Mouse (Mus musculus): ENCODE data around the gene Ttc30a2. TPM values are rescaled to one million over a fixed set of nuclear protein-coding genes. Genes with fewer than 3 reads are reported as not detected.
A peak's percentile ranks its signal among the peaks of the same experiment; 100 is the strongest.
"Not testable (repeated sequence)": the region's sequence is repeated elsewhere in the genome, so short reads cannot be mapped to it uniquely, and the experiment has no call there.

Ttc30a2 gene
- polyA plus RNA-seq, 1 experiment from 2014 or later = 0.77 TPM

- not testable (repeated sequence) for H3K9ac ChIP-seq; H3K4me1 ChIP-seq (replicated peaks); H3K4me2 ChIP-seq; H3K27me3 ChIP-seq; H3K4me3 ChIP-seq; H3K9me3 ChIP-seq; ATAC-seq (ENCODE audit: low FRiP score, low read depth); H3K36me3 ChIP-seq; H3K27ac ChIP-seq (replicated peaks)
- 84% methylated on average over 2 of the region's 2 CpGs for WGBS
Measured at GRCm38 (mm10) chr2:75976070-75976469, 1.9 kb downstream of the Ttc30a2 start.

- 73% methylated on average over 9 of the region's 9 CpGs for WGBS
- no peak overlapping the region for H3K4me2 ChIP-seq
- H3K9me3 ChIP-seq = no peaks in the 10 kb centered on the region
- no peaks in the 10 kb centered on the region for H3K36me3 ChIP-seq
- H3K27ac ChIP-seq (replicated peaks) = no peak overlapping the region
- no peaks in the 10 kb centered on the region for H3K4me1 ChIP-seq (replicated peaks)
- no peaks in the 10 kb centered on the region for H3K27me3 ChIP-seq
- H3K9ac ChIP-seq = no peak overlapping the region
- H3K4me3 ChIP-seq = no peak overlapping the region
- ATAC-seq (ENCODE audit: low FRiP score, low read depth) = no peak
Measured at GRCm38 (mm10) chr2:75974131-75974530, 3.8 kb downstream of the Ttc30a2 start.

- ATAC-seq (ENCODE audit: low FRiP score, low read depth) = peak; percentile 66
- H3K27ac ChIP-seq (replicated peaks) = no peak overlapping the region
Measured at GRCm38 (mm10) chr2:75964972-75965371, 13.0 kb downstream of the Ttc30a2 start.

GRCm38 (mm10) chr2:75964512-75964911 lies 13.5 kb downstream of the Ttc30a2 start:
- Histone ChIP-seq H3K27me3 (no peaks in the 10 kb centered on the region), H3K4me2 (peak overlapping the region; percentile 49), H3K4me1 (replicated peaks) (peaks cover 21% of the 10 kb centered on the region), H3K27ac (replicated peaks) (no peak overlapping the region), H3K9me3 (no peaks in the 10 kb centered on the region), H3K4me3 (no peak overlapping the region), H3K9ac (no peak overlapping the region), H3K36me3 (no peaks in the 10 kb centered on the region)
- peak; percentile 49 for ATAC-seq (ENCODE audit: low FRiP score, low read depth)
- 14% methylated on average over 14 of the region's 14 CpGs for WGBS

More at GRCm38 (mm10) chr2:75964972-75965371, 13.0 kb downstream of the Ttc30a2 start:
- Histone ChIP-seq H3K27me3 (no peaks in the 10 kb centered on the region), H3K4me3 (no peak overlapping the region), H3K9me3 (no peaks in the 10 kb centered on the region), H3K9ac (no peak overlapping the region), H3K4me2 (peak overlapping the region; percentile 49), H3K4me1 (replicated peaks) (peaks cover 17% of the 10 kb centered on the region), H3K36me3 (no peaks in the 10 kb centered on the region)
- 21% methylated on average over 5 of the region's 5 CpGs for WGBS

- peak overlapping the region; percentile 49 for H3K4me2 ChIP-seq
- H3K9ac ChIP-seq = no peak overlapping the region
- ATAC-seq (ENCODE audit: low FRiP score, low read depth) = no peak
- H3K9me3 ChIP-seq = no peaks in the 10 kb centered on the region
- no peaks in the 10 kb centered on the region for H3K36me3 ChIP-seq
- H3K27ac ChIP-seq (replicated peaks) = no peak overlapping the region
- peaks cover 26% of the 10 kb centered on the region for H3K4me1 ChIP-seq (replicated peaks)
- 73% methylated on average over 5 of the region's 5 CpGs for WGBS
- H3K4me3 ChIP-seq = no peak overlapping the region
- H3K27me3 ChIP-seq = no peaks in the 10 kb centered on the region
Measured at GRCm38 (mm10) chr2:75964051-75964450, 13.9 kb downstream of the Ttc30a2 start.

GRCm38 (mm10) chr2:75963211-75963840 lies 14.6 kb downstream of the Ttc30a2 start:
- H3K9me3 ChIP-seq = no peaks in the 10 kb centered on the region
- WGBS = 61% methylated on average over 10 of the region's 10 CpGs
- ATAC-seq (ENCODE audit: low FRiP score, low read depth) = no peak
- no peaks in the 10 kb centered on the region for H3K27me3 ChIP-seq
- no peak overlapping the region for H3K27ac ChIP-seq (replicated peaks)
- H3K9ac ChIP-seq = no peak overlapping the region
- peaks cover 31% of the 10 kb centered on the region for H3K4me1 ChIP-seq (replicated peaks)
- H3K4me3 ChIP-seq = no peak overlapping the region
- H3K4me2 ChIP-seq = no peak overlapping the region
- H3K36me3 ChIP-seq = no peaks in the 10 kb centered on the region

GRCm38 (mm10) chr2:75960366-75961330 lies 17.3 kb downstream of the Ttc30a2 start:
- Histone ChIP-seq H3K4me3 (no peak overlapping the region), H3K27me3 (no peaks in the 10 kb centered on the region), H3K4me2 (peak overlapping the region; percentile 45), H3K27ac (replicated peaks) (peak overlapping the region; percentile 69), H3K4me1 (replicated peaks) (peaks cover 32% of the 10 kb centered on the region), H3K9ac (no peak overlapping the region), H3K9me3 (no peaks in the 10 kb centered on the region), H3K36me3 (no peaks in the 10 kb centered on the region)
- WGBS = 48% methylated on average over 15 of the region's 15 CpGs
- peak; percentile 6; the same call in 1 of the 2 replicates for ATAC-seq (ENCODE audit: low FRiP score, low read depth)

GRCm38 (mm10) chr2:75959850-75960365 lies 18.1 kb downstream of the Ttc30a2 start:
- Histone ChIP-seq H3K4me2 (peak overlapping the region; percentile 45), H3K9me3 (no peaks in the 10 kb centered on the region), H3K36me3 (no peaks in the 10 kb centered on the region), H3K9ac (no peak overlapping the region), H3K27me3 (no peaks in the 10 kb centered on the region), H3K4me3 (no peak overlapping the region), H3K4me1 (replicated peaks) (peaks cover 32% of the 10 kb centered on the region), H3K27ac (replicated peaks) (peak overlapping the region; percentile 69)
- ATAC-seq (ENCODE audit: low FRiP score, low read depth) = peak; percentile 74
- 9% methylated on average over 15 of the region's 15 CpGs for WGBS

GRCm38 (mm10) chr2:75959183-75959849 lies 18.7 kb downstream of the Ttc30a2 start:
- no peak overlapping the region for H3K9ac ChIP-seq
- no peaks in the 10 kb centered on the region for H3K36me3 ChIP-seq
- WGBS = 32% methylated on average over 18 of the region's 18 CpGs
- peaks cover 26% of the 10 kb centered on the region for H3K4me1 ChIP-seq (replicated peaks)
- no peak for ATAC-seq (ENCODE audit: low FRiP score, low read depth)
- peak overlapping the region; percentile 45 for H3K4me2 ChIP-seq
- H3K9me3 ChIP-seq = no peaks in the 10 kb centered on the region
- no peak overlapping the region for H3K4me3 ChIP-seq
- no peaks in the 10 kb centered on the region for H3K27me3 ChIP-seq
- peak overlapping the region; percentile 69 for H3K27ac ChIP-seq (replicated peaks)

GRCm38 (mm10) chr2:75955709-75956108 lies 22.3 kb downstream of the Ttc30a2 start:
- no peaks in the 10 kb centered on the region for H3K27me3 ChIP-seq
- no peaks in the 10 kb centered on the region for H3K36me3 ChIP-seq
- WGBS = 56% methylated on average over 14 of the region's 14 CpGs
- no peaks in the 10 kb centered on the region for H3K9me3 ChIP-seq
- H3K4me3 ChIP-seq = no peak overlapping the region
- H3K4me2 ChIP-seq = no peak overlapping the region
- no peak for ATAC-seq (ENCODE audit: low FRiP score, low read depth)
- H3K27ac ChIP-seq (replicated peaks) = no peak overlapping the region
- peaks cover 23% of the 10 kb centered on the region for H3K4me1 ChIP-seq (replicated peaks)
- H3K9ac ChIP-seq = no peak overlapping the region

- no peaks in the 10 kb centered on the region for H3K27me3 ChIP-seq
- no peak overlapping the region for H3K4me2 ChIP-seq
- no peaks in the 10 kb centered on the region for H3K9me3 ChIP-seq
- no peak for ATAC-seq (ENCODE audit: low FRiP score, low read depth)
- H3K36me3 ChIP-seq = no peaks in the 10 kb centered on the region
- 87% methylated on average over 5 of the region's 5 CpGs for WGBS
- H3K27ac ChIP-seq (replicated peaks) = no peak overlapping the region
- no peak overlapping the region for H3K4me3 ChIP-seq
- no peak overlapping the region for H3K9ac ChIP-seq
- H3K4me1 ChIP-seq (replicated peaks) = peaks cover 1% of the 10 kb centered on the region; the same call in 1 of the 2 replicates
Measured at GRCm38 (mm10) chr2:75953320-75953719, 24.6 kb downstream of the Ttc30a2 start.
